ENCODE assay signal across 32 mouse cellular contexts in genomic region chr13:71359112-71359511, GRCm38 (mm10).
A peak's percentile ranks its signal among the peaks of the same experiment; 100 is the strongest.
DNase-seq lines count a peak whose midpoint lies in the region; ATAC-seq and TF ChIP-seq lines count a peak whose summit lies in the region.
"Had no signal": no experiment of that assay in that cellular context is flagged by ENCODE, and none has a peak within 500 bp of the region (broad histone marks: within the 10 kb centered on the region; RNA-seq: fewer than 3 reads in every experiment).

No protein-coding gene starts in this region.

- peak overlapping the region; percentile 22 for H3K4me2 ChIP-seq in kidney, embryonic 15.5 days
- H3K4me2 ChIP-seq in midbrain, embryonic 11.5 days: no peak overlapping the region
- no peak overlapping the region for H3K4me2 ChIP-seq in midbrain, embryonic 13.5 days (replicated peaks)
- H3K4me2 ChIP-seq in liver, embryonic 16.5 days (ENCODE audit: low read depth, low read length): peak overlapping the region; percentile 21; the same call in 1 of the 2 replicates
- H3K4me2 ChIP-seq: embryonic facial prominence, embryonic 12.5 days; heart, embryonic 13.5 days; intestine, embryonic 15.5 days; limb, embryonic 15.5 days; neural tube, embryonic 13.5 days had no signal

- no peaks in the 10 kb centered on the region for H3K9me3 ChIP-seq in kidney, embryonic 15.5 days (replicated peaks)
- no peaks in the 10 kb centered on the region for H3K9me3 ChIP-seq in midbrain, embryonic 11.5 days (ENCODE audit: control insufficient read depth, low read length)
- H3K9me3 ChIP-seq in midbrain, embryonic 13.5 days: no peaks in the 10 kb centered on the region
- no peaks in the 10 kb centered on the region for H3K9me3 ChIP-seq in liver, embryonic 16.5 days (replicated peaks; ENCODE audit: control insufficient read depth, low read length)
- H3K9me3 ChIP-seq: embryonic facial prominence, embryonic 12.5 days; heart, embryonic 13.5 days; hindbrain, embryonic 10.5 days; intestine, embryonic 15.5 days; limb, embryonic 10.5 days; limb, embryonic 15.5 days; neural tube, embryonic 13.5 days had no signal

- no peak for TF ChIP-seq CTCF in gastrocnemius, adult 2 months (IDR thresholded peaks at IDR 0.05)

- H3K9ac ChIP-seq in kidney, embryonic 15.5 days: no peak overlapping the region
- no peak overlapping the region for H3K9ac ChIP-seq in midbrain, embryonic 11.5 days (ENCODE audit: low read length)
- H3K9ac ChIP-seq in midbrain, embryonic 13.5 days (replicated peaks): no peak overlapping the region
- H3K9ac ChIP-seq in liver, embryonic 16.5 days (ENCODE audit: low read depth, low read length): no peak overlapping the region
- H3K9ac ChIP-seq: embryonic facial prominence, embryonic 12.5 days; heart, embryonic 13.5 days; intestine, embryonic 15.5 days; limb, embryonic 15.5 days; neural tube, embryonic 13.5 days had no signal

- no peak for DNase-seq in kidney, postnatal 4 days
- DNase-seq in midbrain, embryonic 11.5 days (ENCODE audit: low spot score, missing footprints): peak; percentile 77
- no peak for DNase-seq in gastrocnemius, adult 2 months
- DNase-seq: adrenal gland, postnatal 10 days; B cell, adult 2 months; cerebellum, adult 11 months; cerebellum, adult 9-10 months; embryo, embryonic 11 days; gastrocnemius, postnatal 25 days; heart, adult 18-20 months; heart, postnatal 14 days; kidney, adult 8-10 months; layer of hippocampus, adult 9-11 months; lung, adult 2 months; lung, postnatal 10 days; right cerebral cortex, postnatal 4 days; thymus, postnatal 4 days had no signal

- ATAC-seq in kidney, embryonic 15.5 days (replicated peaks; ENCODE audit: low FRiP score): no peak
- no peak for ATAC-seq in midbrain, embryonic 11.5 days (ENCODE audit: low FRiP score)
- ATAC-seq in midbrain, embryonic 13.5 days: no peak
- ATAC-seq in liver, embryonic 16.5 days (ENCODE audit: low read depth): no peak
- ATAC-seq: forebrain, embryonic 14.5 days; hindbrain, postnatal 0 days; intestine, embryonic 15.5 days; midbrain, embryonic 16.5 days had no signal

- 0 out of 2 replicates have a peak, but pooled peaks cover 8% of the 10 kb centered on the region for H3K4me1 ChIP-seq in kidney, embryonic 15.5 days
- no peaks in the 10 kb centered on the region for H3K4me1 ChIP-seq in midbrain, embryonic 11.5 days (ENCODE audit: control insufficient read depth, insufficient read depth, low read length)
- H3K4me1 ChIP-seq in midbrain, embryonic 13.5 days (replicated peaks): no peaks in the 10 kb centered on the region
- no peaks in the 10 kb centered on the region for H3K4me1 ChIP-seq in liver, embryonic 16.5 days (ENCODE audit: control insufficient read depth, low read depth, low read length)
- H3K4me1 ChIP-seq: embryonic facial prominence, embryonic 12.5 days; heart, embryonic 13.5 days; hindbrain, embryonic 10.5 days; intestine, embryonic 15.5 days; limb, embryonic 10.5 days; neural tube, embryonic 13.5 days had no signal

- no peaks in the 10 kb centered on the region for H3K27me3 ChIP-seq in kidney, embryonic 15.5 days
- H3K27me3 ChIP-seq in midbrain, embryonic 11.5 days (ENCODE audit: control insufficient read depth, insufficient read depth, low read length): no peaks in the 10 kb centered on the region
- H3K27me3 ChIP-seq in midbrain, embryonic 13.5 days: no peaks in the 10 kb centered on the region
- no peaks in the 10 kb centered on the region for H3K27me3 ChIP-seq in liver, embryonic 16.5 days (ENCODE audit: control insufficient read depth, insufficient read depth, low read depth, low read length)
- H3K27me3 ChIP-seq: embryonic facial prominence, embryonic 12.5 days; heart, embryonic 13.5 days; intestine, embryonic 15.5 days; limb, embryonic 15.5 days; neural tube, embryonic 13.5 days had no signal

- WGBS in kidney, embryonic 15.5 days: 64% methylated on average over 11 of the region's 11 CpGs
- WGBS in midbrain, embryonic 11.5 days: 88% methylated on average over 11 of the region's 11 CpGs
- WGBS in midbrain, embryonic 13.5 days: 83% methylated on average over 11 of the region's 11 CpGs
- WGBS in liver, embryonic 16.5 days (ENCODE audit: insufficient replicate concordance): 63% methylated on average over 11 of the region's 11 CpGs

- intact Hi-C loops in gastrocnemius, adult 2 months (cut with DNase I): no loop called here

- no peaks in the 10 kb centered on the region for H3K36me3 ChIP-seq in kidney, embryonic 15.5 days
- no peaks in the 10 kb centered on the region for H3K36me3 ChIP-seq in midbrain, embryonic 11.5 days (ENCODE audit: control insufficient read depth, insufficient read depth, low read length)
- no peaks in the 10 kb centered on the region for H3K36me3 ChIP-seq in midbrain, embryonic 13.5 days
- H3K36me3 ChIP-seq in liver, embryonic 16.5 days (ENCODE audit: control insufficient read depth, insufficient read depth): no peaks in the 10 kb centered on the region
- H3K36me3 ChIP-seq: embryonic facial prominence, embryonic 12.5 days; heart, embryonic 13.5 days; hindbrain, embryonic 10.5 days; intestine, embryonic 15.5 days; limb, embryonic 10.5 days; limb, embryonic 15.5 days; neural tube, embryonic 13.5 days had no signal

- no peak overlapping the region for H3K4me3 ChIP-seq in kidney, embryonic 15.5 days (replicated peaks)
- H3K4me3 ChIP-seq in midbrain, embryonic 11.5 days (ENCODE audit: low read depth, low read length): no peak overlapping the region
- no peak overlapping the region for H3K4me3 ChIP-seq in midbrain, embryonic 13.5 days (replicated peaks)
- no peak overlapping the region for H3K4me3 ChIP-seq in liver, embryonic 16.5 days (ENCODE audit: low read depth, low read length)
- no peak overlapping the region for H3K4me3 ChIP-seq in gastrocnemius, adult 2 months
- H3K4me3 ChIP-seq: embryonic facial prominence, embryonic 12.5 days; heart, embryonic 13.5 days; hindbrain, embryonic 10.5 days; intestine, embryonic 15.5 days; limb, embryonic 10.5 days; limb, embryonic 15.5 days; neural tube, embryonic 13.5 days had no signal

- no peak overlapping the region for H3K27ac ChIP-seq in kidney, embryonic 15.5 days
- H3K27ac ChIP-seq in midbrain, embryonic 11.5 days (ENCODE audit: low read depth, low read length): no peak overlapping the region
- no peak overlapping the region for H3K27ac ChIP-seq in midbrain, embryonic 13.5 days
- no peak overlapping the region for H3K27ac ChIP-seq in liver, embryonic 16.5 days (ENCODE audit: low read length)
- H3K27ac ChIP-seq in gastrocnemius, adult 2 months: no peak overlapping the region
- H3K27ac ChIP-seq: embryonic facial prominence, embryonic 12.5 days; heart, embryonic 13.5 days; hindbrain, embryonic 10.5 days; hindbrain, postnatal 0 days; intestine, embryonic 15.5 days; limb, embryonic 10.5 days; limb, embryonic 15.5 days; macrophage; neural tube, embryonic 13.5 days; stomach, postnatal 0 days had no signal

Comparison
In these comparisons a context has a peak if more than half of its experiments do, and no peak if none do; other contexts are left out.
1. H3K4me2 ChIP-seq: peak in kidney, embryonic 15.5 days (single experiment) and liver, embryonic 16.5 days (single experiment); none in midbrain, embryonic 11.5 days (single experiment) and midbrain, embryonic 13.5 days (single experiment).